Mouse (Mus musculus) kidney, postnatal 36 days (tissue): ENCODE results near the gene Rpgrip1l.
A peak's percentile ranks its signal among the peaks of the same experiment; 100 is the strongest.

Experiments used
- DNase-seq, 2 experiments: peaks; one replicate each; pipeline ENCODE4 v3.0.0; 2021 to 2022; ENCODE audit warnings: mixed read lengths in 2 of 2

The Rpgrip1l gene

DNA sequence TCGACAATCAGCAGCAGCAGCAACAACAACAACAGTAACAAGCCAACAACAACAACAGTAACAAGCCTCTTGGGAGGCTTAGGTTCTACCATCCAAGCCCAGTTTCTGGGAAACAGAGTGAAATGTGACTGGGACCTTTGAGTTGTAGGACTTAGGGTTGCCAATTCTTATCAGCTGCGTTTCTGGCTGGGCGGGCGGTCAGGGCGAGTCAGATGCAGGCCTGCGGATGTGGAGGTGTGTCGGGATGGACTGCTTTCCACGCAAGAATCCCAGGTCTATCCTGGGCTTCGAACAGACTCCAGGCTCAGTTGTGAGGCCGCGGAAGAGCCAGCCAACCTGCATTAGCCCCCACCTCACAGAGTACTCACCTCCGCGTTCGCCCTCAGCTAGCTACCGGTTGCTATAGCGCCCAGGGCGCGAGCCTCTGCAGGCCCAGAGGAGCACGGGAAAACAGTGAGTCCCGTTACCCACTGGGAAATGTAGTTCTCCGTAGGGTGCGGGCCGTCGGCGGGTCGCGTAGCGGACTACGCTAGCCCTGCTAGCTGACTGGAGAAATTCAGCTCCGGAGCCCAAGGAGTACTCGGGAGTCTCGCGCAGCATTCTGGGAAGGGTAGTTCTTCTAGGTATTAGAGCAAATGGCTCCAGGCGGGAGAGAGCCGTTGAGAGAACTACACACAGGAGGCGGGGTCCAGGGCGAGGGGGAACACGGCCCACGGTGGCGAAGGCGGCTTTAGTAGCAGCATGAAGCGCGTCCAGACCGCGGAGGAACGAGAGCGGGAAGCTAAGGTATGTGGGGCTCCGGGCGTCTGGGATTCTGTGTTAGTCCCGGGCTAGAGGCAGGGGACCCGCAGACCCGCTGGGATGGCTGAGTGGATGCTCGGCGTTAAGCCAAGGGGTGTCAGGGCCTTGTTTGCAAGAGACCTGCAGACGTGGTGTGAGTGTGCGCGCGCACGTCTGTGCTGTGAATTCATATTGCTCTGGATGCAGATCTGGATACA, at the start of gene Rpgrip1l, which contains the start of gene Fto:
Rpgrip1l (minus strand) TSS at position 428 of the 998 bp plus-strand sequence.
Fto (plus strand) TSS at position 691 of the 998 bp plus-strand sequence.
- peak; percentile 98 to 99 for DNase-seq

DNA sequence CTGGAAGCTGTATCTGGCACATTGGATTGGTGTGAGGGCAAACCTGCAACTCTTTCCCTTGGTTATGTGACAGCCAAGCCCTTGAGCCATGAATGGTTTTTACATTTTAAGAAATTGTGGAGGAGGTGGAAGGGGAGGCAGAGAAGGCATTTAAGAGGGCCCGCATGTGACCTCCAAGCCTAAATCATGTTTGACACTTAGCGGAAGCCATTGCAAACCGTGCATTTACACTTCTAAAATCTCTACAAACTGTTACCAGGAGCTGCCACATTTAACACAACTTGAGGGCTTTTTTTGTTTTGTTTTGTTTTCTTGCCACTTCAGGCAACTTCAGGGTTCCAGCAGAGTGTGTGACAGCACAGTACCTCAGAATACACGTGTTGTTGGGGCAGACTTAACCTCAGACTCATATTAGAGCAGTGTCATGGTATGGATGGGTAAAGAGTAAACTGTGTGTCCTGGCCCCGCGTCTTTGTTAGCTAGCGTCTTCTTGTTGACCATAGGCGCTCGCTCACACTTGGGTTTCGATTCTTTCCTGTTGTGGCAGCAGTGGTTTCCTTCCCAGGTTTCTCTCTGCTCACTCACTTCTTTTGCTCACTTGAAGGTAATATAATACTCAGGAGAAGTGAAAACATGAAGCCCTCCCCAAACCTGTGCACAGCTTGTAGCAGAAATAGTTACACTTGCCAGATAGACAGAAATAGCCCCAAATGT, 47.7 kb upstream of the Rpgrip1l start:
- no peak for DNase-seq

DNA sequence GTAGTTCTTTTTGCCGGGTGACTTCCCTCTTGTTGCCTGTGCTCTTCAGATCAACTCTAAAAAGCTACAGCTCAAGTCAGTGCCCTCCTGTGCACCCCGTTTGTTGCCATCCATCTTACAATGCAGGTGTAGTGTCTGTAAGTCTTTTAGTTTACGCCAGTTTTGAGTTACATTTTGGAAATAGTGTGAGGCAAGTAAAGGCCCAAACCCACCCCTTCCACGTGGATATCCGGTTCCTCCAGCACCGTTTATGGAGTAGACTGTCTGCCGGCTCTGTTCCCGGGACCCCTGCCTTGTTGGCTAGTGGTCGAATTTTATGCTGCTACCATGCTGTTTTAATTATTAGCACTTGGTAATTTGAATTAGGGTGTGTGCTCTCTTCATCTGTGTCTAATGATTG, 46.4 kb upstream of the Rpgrip1l start:
- no peak for DNase-seq

DNA sequence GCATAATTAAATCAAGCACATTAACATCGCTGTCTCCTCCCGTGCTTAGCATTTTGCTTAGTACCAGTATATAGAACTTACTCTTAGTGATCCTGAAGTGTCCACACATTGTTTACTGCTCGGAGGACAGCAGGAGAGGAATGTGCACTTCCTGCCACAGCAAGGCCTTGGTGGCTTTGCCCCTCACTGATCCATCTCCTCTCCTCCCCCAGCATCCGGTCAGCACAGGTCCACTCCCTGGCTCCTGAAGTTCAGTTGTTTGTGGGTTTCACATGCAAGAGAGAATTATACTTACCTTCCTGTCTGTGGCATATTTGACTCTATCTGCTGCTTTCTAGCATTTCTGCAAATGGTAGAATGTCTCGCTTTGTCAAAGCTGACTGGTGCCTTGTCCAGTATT, 45.0 kb upstream of the Rpgrip1l start:
- DNase-seq = no peak

DNA sequence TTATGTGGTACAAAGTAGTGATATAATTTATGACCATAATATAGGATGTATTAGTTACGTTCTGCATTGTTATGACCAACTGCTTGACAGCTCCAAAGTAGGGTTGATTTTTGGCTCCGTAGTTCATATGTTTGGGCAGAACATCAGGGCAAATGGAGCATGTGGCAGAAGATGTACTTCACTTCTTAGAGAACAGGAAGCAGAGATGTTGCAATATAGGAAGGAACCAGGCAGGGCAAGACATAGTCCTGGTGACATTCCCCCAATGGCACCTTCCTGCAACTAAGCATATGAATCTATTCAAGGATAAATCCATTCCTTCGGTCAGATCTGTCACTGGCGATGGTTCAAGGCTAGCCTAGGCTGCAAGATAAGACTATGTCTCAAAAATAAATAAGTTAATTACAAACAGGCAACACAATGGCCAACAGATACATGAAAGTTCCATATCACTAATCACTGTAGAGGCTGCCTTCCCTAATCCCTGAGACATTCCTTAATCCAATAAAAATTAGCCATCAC, 44.5 kb upstream of the Rpgrip1l start:
- DNase-seq = no peak

DNA sequence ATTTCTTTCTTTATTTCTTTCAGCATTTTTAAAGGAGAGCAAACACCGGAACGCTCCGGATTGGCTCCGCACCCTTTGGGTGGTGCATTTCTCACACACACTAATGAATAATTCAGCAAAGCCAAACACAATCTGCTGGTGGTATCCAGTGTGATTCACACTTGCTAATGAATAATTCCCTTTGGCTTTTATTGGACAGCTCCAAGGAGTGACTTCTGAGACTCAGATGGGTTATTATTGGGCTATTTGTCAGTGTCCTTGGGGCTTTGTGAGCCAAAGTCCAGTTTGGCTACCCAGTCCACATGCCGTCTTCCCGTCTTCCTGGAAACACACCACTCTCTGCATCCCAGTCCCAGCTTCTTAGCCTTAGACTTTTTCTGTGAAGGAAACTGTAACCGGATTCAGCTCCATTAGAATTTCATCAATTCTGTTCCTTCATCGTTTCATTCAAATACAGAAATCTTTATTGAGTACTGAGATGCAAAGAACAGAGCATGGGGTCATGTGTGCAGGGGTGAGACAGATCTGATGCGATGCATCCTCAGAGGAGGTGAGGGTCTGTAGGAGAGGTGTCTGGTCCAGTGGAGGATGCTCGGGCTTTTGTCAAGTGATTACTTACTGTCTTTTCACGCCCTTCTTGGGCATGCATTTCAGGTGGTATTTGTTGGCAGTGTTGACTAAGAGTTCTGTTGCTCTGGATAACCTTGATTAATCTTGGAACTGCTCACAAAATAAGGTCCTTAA, 43.1 kb upstream of the Rpgrip1l start:
- no peak for DNase-seq

DNA sequence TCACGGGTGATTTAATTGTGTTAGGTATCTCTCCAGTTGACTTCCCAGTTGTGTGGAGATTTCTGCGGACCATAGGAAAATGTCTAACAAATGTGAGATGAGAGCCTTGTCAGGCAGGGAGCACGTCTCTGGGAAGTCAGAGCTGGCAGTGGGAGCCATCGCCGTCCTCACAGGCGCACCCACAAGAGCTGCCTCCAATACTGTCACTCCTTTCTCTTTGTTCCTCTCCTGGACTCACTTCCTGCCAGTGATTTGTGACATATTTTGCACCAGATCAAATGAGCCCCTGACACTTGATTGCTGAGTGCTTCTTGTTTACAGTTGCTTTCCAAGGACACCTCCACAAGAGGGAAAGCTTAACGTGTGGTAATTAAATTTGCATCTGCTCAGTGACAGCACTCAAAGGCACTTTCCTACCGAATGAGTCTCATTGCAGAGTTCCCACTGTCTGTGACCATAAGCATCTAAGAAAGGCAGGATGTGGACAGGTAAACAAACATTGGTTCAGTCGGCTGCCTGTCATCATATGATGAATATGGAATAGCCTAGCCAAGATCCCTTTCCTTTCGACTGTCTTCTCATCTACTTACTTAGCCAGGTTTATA, 42.3 kb upstream of the Rpgrip1l start:
- no peak for DNase-seq

DNA sequence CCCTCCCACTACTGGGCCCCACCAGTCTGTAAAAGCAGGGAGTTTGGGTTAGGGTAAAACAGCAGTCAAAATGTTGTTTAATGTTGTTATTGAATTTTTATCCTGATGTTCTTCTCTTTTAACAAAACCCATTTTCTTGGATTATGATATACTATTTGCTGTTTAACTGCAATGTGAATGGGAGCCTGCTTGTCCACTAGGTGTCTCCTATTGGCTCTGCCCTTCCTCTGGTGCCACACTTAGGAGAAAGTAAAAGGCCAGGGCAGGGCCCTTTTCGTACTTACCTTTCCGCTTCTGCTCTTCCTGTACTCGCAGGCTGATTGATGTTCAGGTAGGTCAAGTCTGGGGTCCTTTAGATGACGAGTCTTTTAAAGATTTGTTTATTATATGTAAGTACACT, 40.8 kb upstream of the Rpgrip1l start:
- DNase-seq = no peak

DNA sequence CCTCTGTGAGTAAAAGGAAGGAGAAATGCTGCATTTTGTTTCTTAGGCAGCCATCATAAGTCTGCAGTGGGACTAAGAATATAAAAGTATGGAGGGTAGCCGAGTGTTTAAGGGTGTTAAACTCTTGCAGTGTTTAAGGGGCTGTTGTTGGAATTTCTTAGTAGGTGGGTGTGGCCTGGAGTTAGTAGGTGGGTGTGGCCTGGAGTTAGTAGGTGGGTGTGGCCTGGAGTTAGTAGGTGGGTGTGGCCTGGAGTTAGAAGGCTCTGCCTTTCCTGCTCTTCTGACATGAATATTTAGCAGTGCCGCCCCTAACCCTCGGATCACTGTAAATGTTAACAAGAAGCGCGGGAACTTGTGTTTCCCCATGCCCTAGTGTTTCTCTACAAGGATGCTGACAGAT, 40.0 kb upstream of the Rpgrip1l start:
- no peak for DNase-seq

DNA sequence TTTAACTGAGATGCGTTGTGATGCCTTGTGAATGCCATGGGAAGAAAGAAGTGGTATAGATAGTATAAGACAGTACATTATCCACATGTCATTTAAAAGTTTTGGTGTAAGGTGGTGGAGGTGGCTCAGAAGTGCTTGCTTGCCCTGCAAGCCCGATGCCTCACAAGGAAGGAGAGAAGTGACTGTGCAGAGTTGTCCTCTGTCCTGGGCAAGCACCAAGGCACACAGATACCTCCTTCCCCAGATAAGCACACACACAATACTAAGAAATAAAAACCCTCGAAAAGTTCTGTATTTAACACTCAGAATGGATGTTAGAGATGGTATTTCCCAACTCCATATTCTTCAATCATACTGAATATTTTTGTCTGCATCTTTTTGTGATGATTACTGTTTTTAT, 39.5 kb upstream of the Rpgrip1l start:
- DNase-seq = no peak

DNA sequence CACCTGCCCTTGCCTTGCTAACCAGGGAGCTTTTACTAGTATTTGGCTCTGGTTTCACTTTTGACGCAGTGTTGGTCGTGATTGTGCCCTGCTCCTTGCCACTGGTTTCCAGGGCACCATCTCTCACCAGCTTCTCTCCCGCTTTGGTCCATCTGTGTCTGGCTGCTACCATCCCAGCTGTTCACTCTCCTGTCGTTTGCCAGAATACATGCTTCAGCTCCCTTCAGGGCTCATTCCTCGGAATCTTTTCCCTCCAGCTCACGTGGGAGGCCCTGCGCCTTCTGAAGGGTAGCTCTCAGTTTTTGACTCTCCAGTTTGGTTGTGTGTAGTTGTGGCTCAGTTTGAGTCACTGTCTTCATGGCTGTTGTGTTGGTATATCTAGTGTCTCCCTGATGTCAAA, 37.6 kb upstream of the Rpgrip1l start:
- DNase-seq = no peak

DNA sequence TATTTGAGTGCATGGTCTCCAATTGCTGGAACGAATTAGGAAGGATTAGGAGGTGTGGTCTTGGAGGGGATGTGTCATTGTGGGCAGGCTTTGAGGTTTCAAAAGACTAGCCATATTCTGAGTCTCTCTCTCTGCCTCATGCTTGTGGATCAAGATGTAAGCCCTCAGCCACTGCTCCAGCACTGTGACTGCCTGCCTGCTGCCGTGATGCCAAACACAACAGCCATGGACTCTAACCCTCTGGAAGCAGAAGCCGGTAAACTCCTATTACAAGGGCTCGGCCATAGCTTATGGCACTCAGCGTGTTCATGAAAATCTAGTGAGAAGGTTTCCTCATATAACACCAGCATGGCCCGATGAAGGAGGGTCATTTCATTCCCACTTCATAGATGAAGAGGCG, 36.8 kb upstream of the Rpgrip1l start:
- no peak for DNase-seq

DNA sequence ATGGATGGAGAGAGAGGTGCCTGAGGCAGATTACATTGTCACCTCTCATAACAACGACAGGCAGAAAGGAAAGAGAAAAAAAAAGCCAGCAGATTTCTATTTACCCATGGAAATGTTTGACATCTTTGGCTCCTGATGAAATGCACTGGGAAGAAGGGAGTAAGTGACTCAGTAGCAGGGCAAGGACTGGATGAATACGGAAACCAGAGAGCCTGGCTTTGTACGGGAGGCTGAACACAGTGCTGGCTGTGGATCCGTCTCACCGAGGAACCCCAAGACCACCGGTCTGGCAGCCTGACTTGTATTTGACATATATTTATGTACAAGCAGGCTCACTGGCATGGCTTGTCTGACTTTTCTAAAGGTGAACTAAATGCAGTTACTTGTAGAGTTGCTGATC, 34.5 kb upstream of the Rpgrip1l start:
- DNase-seq = no peak

DNA sequence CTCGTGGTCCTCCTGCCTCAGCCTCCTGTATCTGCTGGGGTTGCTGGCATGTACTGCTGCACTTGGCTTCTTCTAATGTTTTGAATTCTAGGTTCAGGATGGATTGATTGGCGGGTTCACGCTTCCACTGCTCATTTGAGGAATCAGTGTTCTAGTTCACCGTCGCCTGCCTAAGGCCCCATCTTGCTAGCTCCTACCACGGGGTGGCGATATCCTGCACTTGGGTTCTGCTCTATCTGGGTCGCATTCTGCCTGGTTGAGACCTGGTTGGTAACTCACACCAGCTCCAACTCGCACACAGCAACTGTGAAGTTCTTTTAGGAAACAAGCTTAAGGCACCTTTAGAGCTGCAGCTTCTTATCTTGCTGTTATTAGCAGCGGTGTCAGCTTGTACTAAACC, 34.1 kb upstream of the Rpgrip1l start:
- DNase-seq = no peak

DNA sequence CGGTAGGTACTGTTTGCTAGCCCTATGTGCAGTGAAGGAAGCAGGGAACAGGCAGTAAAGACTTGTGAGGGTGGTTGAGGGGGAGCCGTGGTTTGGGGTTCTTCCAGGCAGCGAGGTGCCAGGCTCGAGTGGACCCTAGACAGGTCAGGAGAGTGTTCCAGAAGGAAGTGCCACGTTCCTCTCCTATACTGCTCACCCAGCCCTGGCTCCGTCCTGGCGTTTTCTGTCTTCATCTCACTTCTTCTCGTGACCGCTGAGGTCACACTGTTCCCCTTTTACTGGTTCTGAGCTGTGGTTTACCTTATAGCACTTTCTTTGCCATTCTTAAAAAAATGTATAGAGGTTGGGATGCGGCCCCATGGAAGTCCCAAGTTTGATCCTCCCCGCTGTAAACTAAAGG, 31.6 kb upstream of the Rpgrip1l start:
- DNase-seq = no peak

DNA sequence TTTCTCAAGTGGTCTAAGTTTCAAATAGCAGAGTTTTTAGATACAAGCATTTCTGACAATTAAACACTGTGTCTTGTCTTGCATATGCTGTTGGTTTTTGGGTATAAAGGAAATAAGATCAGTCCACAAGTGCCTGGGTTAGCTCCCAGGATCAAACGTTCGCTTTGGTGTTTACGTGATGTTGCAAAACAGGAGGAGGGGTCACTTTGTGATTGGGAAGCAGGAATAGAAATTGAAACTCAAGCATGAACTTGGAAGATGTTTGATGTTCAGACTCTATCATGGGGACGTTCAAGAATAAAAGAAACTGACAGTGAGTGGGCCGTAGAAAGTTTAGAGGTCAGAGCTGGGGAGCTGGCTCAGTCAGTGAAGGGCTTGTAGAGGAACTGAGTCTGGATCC, 29.7 kb upstream of the Rpgrip1l start:
- DNase-seq = no peak

DNA sequence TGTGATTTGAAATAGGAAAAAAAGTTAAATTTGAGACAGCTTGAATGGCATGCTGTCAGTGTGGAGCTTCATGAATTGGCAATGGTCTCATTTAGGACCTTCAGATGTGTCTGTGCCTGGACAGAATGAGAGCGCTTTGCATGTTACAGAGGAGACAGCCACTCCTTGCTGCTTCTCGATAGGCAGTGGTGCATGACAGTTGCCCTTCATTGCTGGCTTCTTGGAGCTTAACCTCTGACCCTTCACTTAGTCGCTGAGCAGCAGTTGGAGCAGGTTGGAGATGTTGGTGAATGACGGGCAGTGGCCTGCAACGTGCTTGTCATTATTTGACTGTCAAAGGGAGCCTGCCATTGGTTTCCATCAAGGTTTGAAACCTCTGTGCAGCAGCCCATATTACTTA, 29.1 kb upstream of the Rpgrip1l start:
- peak; percentile 39 to 51 for DNase-seq

DNA sequence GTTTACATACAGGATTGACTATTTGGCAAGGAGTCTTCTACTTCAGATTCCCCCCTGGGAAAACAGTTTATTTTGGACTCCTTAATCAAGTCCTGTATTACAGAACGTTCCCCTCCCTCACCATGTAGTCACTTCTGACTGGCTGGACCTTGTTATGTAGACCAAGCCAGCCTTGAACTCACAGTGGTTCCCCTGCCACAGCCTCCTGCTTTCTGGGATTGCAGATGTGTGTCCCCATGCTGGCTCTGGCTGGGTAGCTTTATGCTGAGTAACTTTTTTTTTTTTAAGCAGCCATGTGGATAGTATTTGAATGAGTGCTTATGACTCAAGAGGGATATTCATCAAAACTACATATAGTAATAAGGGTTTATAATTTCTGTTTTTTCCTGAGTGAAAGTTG, 27.7 kb upstream of the Rpgrip1l start:
- DNase-seq = no peak

DNA sequence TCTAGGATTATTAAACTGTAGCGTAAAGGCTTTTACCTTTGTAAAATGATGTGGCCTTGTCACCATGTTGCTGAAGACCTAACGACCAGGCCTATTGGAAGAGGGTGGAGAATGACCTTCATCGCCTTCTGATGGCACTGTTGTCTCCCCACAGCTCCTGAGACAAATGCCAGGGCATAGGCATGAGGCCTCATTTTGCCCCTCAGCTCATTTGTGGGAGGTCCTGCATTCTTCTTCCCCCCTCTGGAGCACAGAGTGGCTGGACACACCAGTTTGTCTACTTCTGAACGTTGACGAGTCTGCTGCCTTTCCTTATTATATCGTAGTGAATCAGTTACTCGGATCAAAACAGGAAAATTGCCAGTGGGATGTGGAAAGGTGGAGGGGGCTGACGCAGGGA, 26.6 kb upstream of the Rpgrip1l start:
- no peak for DNase-seq

DNA sequence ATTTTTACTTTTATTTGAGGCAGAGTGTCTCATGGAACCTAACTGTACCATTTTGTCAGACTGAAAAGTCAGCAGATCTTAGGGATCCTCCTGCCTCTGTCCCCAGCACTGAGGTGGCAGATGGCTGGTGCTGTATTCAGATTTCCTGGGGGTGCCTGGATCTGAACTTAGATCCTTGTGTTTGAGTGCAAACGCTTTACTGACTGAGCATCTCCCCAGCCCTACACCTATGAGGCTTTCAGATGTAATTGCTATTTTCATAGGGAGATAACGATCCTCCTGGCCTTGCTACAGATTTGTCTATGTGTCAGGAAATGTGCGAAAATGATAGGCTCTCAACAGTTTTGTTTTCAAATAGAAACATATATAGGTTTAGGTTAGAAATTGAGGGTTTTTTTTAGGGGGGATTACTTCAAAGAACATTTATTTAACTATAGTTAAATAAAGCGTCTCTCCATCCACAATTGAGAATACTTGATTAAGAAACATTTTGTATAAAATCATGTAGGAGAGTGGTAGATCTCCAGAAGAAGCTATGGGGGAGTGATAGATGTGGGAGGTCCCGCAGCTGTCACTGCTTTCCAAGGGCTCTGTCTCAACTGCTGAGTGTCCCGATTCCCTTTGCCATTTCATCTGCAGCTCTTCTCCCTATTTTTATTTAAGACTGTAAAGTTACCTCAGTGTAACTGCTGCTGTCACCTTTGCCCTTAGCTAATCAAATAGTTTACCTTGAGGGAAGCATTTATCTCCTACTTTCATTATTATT, 25.5 kb upstream of the Rpgrip1l start:
- no peak for DNase-seq

DNA sequence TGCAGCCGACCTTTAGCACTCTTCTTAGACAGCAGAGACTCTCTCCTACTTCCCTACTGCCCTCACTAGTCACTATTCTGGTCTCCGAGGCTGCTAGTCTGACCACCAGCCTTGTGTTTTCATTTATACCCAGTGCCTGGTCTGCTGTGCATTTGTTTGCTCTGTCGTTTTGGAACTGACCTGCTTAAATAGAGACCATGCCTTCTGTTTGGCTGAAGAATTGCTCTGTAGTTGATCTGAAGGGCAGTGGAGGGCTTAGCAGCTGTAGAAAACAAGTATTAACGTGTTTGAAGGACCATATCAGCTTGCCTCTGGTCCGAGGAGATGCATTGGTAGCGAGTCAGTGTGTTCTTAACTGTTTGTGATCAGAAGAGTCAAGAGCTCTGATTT, 16.4 kb upstream of the Rpgrip1l start:
- no peak for DNase-seq

DNA sequence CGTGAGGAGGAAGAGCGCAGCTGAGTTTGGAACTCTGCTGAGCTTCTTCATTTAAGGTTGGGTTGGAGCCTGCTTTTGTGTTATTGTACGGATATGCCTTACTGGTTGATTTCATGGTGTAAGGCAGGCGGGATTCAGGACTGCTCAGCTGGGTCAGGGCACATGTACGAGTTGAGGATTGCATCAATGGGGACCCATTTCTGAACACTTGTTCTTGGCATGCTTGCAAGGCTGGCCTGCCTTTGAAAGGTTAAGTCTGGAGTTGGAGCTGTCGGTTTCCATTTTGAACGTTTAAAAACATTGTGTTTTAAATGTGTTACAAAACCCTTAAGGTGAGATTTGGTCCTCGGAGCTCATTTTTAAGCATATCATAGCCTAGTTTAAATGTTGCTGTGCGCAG, 16.0 kb upstream of the Rpgrip1l start:
- DNase-seq = no peak
